Mouse (Mus musculus) stomach, embryonic 15.5 days (tissue): Measurements from ENCODE around the gene Syne2. TPM values are rescaled to one million over a fixed set of nuclear protein-coding genes. Genes with fewer than 3 reads are reported as not detected.

Experiments used
- ATAC-seq: fragments of 200-750 bp; cut with Nextera tagmentation; 2 replicates; pipeline ENCODE4 v1.8.0; 2017; ENCODE audit warnings: low read depth, moderate number of reproducible peaks, moderate TSS enrichment; ENCODE audit not compliant: insufficient read depth, low FRiP score
- H3K27ac ChIP-seq: fragments of 300-500 bp; sonication (generic); 2 replicates; pipeline ENCODE4 v1.5.1; 2015; ENCODE audit warnings: mild to moderate bottlenecking, inconsistent platforms
- H3K27me3 ChIP-seq: fragments of 300-500 bp; sonication (generic); replicated peaks from 2 replicates; pipeline ENCODE4 v1.6.1; 2015; ENCODE audit warnings: inconsistent platforms
- H3K36me3 ChIP-seq: fragments of 300-500 bp; sonication (generic); 2 replicates; pipeline ENCODE4 v1.6.1; 2015; ENCODE audit warnings: inconsistent platforms
- H3K4me1 ChIP-seq: fragments of 300-500 bp; sonication (generic); 2 replicates; pipeline ENCODE4 v1.6.1; 2015; ENCODE audit warnings: inconsistent platforms
- H3K4me2 ChIP-seq: fragments of 300-500 bp; sonication (generic); 2 replicates; pipeline ENCODE4 v1.6.1; 2015; ENCODE audit warnings: mild to moderate bottlenecking, inconsistent platforms
- H3K4me3 ChIP-seq: fragments of 300-500 bp; sonication (generic); replicated peaks from 2 replicates; pipeline ENCODE4 v1.5.1; 2015; ENCODE audit warnings: inconsistent platforms
- H3K9ac ChIP-seq: fragments of 300-500 bp; sonication (generic); 2 replicates; pipeline ENCODE4 v1.6.1; 2015; ENCODE audit warnings: inconsistent platforms
- H3K9me3 ChIP-seq: fragments of 300-500 bp; sonication (generic); 2 replicates; pipeline ENCODE4 v1.6.1; 2016; ENCODE audit warnings: inconsistent platforms
- WGBS: fragments of 180-500 bp; shearing (Covaris S2); methylation state at CpG from one replicate; pipeline ENCODE4 v1.1.7; 2015; 5-methylcytosine and 5-hydroxymethylcytosine counted together
- polyA plus RNA-seq: library from polyadenylated mRNA; unstranded; fragments of >200 nt; fragmentation: Nextera tagmentation; extraction: Ambion mirVana; gene quantifications from 2 replicates; pipeline ENCODE4 v1.2.1, GENCODE M21; 2015

Gene Syne2
- polyA plus RNA-seq, 1 experiment from 2014 or later = 49.2 TPM

- WGBS = 47% methylated on average over 12 of the region's 12 CpGs
- peaks cover 19% of the 10 kb centered on the region; the same call in 1 of the 2 replicates for H3K4me1 ChIP-seq
- H3K9me3 ChIP-seq = no peaks in the 10 kb centered on the region
- peak overlapping the region; percentile 31; the same call in 1 of the 2 replicates for H3K4me2 ChIP-seq
- no peaks in the 10 kb centered on the region for H3K36me3 ChIP-seq
- H3K27me3 ChIP-seq = no peaks in the 10 kb centered on the region
- peak overlapping the region; percentile 67 for H3K27ac ChIP-seq
- no peak overlapping the region for H3K9ac ChIP-seq
- H3K4me3 ChIP-seq = no peak overlapping the region
- peak; percentile 46; the same call in 1 of the 2 replicates for ATAC-seq
Measured at GRCm38 (mm10) chr12:75833149-75833959, 15.4 kb downstream of the Syne2 start.

- Histone ChIP-seq H3K4me2 (peak overlapping the region; percentile 31; the same call in 1 of the 2 replicates), H3K4me1 (peaks cover 19% of the 10 kb centered on the region; the same call in 1 of the 2 replicates), H3K27me3 (no peaks in the 10 kb centered on the region), H3K9ac (no peak overlapping the region), H3K9me3 (no peaks in the 10 kb centered on the region), H3K4me3 (no peak overlapping the region), H3K27ac (peak overlapping the region; percentile 59), H3K36me3 (no peaks in the 10 kb centered on the region)
- 62% methylated on average over 14 of the region's 14 CpGs for WGBS
- no peak for ATAC-seq
Measured at GRCm38 (mm10) chr12:75833960-75834729, 16.2 kb downstream of the Syne2 start.

GRCm38 (mm10) chr12:75836524-75836962 is 18.6 kb downstream of the Syne2 start:
- Histone ChIP-seq H3K9ac (no peak overlapping the region), H3K4me3 (no peak overlapping the region)
- ATAC-seq = no peak; the same call in 1 of the 2 replicates

GRCm38 (mm10) chr12:75837462-75837861 is 19.5 kb downstream of the Syne2 start:
- H3K36me3 ChIP-seq = no peaks in the 10 kb centered on the region
- H3K9ac ChIP-seq = no peak overlapping the region
- H3K9me3 ChIP-seq = no peaks in the 10 kb centered on the region
- H3K27me3 ChIP-seq = no peaks in the 10 kb centered on the region
- no peak overlapping the region for H3K4me3 ChIP-seq
- no peak overlapping the region for H3K27ac ChIP-seq
- ATAC-seq = no peak
- 82% methylated on average over 4 of the region's 4 CpGs for WGBS
- no peak overlapping the region for H3K4me2 ChIP-seq
- peaks cover 19% of the 10 kb centered on the region; the same call in 1 of the 2 replicates for H3K4me1 ChIP-seq

More at GRCm38 (mm10) chr12:75836524-75836962, 18.6 kb downstream of the Syne2 start:
- Histone ChIP-seq H3K4me2 (peak overlapping the region; percentile 35), H3K27me3 (no peaks in the 10 kb centered on the region), H3K27ac (peak overlapping the region; percentile 16; the same call in 1 of the 2 replicates), H3K36me3 (no peaks in the 10 kb centered on the region), H3K9me3 (no peaks in the 10 kb centered on the region), H3K4me1 (peaks cover 19% of the 10 kb centered on the region; the same call in 1 of the 2 replicates)
- 22% methylated on average over 11 of the region's 11 CpGs for WGBS

- WGBS = 77% methylated on average over 11 of the region's 11 CpGs
- H3K9me3 ChIP-seq = no peaks in the 10 kb centered on the region
- no peak for ATAC-seq
Measured at GRCm38 (mm10) chr12:75839083-75839736, 21.3 kb downstream of the Syne2 start.

GRCm38 (mm10) chr12:75841183-75841582 is 23.2 kb downstream of the Syne2 start:
- Histone ChIP-seq H3K4me2 (no peak overlapping the region), H3K4me3 (no peak overlapping the region), H3K4me1 (peaks cover 8% of the 10 kb centered on the region; the same call in 1 of the 2 replicates), H3K27ac (no peak overlapping the region), H3K9ac (no peak overlapping the region), H3K36me3 (no peaks in the 10 kb centered on the region), H3K27me3 (no peaks in the 10 kb centered on the region), H3K9me3 (no peaks in the 10 kb centered on the region)
- 72% methylated on average over 7 of the region's 7 CpGs for WGBS
- ATAC-seq = no peak

More at GRCm38 (mm10) chr12:75839083-75839736, 21.3 kb downstream of the Syne2 start:
- Histone ChIP-seq H3K4me3 (no peak overlapping the region), H3K27me3 (no peaks in the 10 kb centered on the region), H3K4me2 (no peak overlapping the region), H3K27ac (no peak overlapping the region), H3K4me1 (peaks cover 17% of the 10 kb centered on the region; the same call in 1 of the 2 replicates), H3K9ac (no peak overlapping the region), H3K36me3 (no peaks in the 10 kb centered on the region)

GRCm38 (mm10) chr12:75844311-75844710 is 26.4 kb downstream of the Syne2 start:
- H3K9me3 ChIP-seq = no peaks in the 10 kb centered on the region
- no peak overlapping the region for H3K4me3 ChIP-seq
- H3K27me3 ChIP-seq = no peaks in the 10 kb centered on the region
- no peaks in the 10 kb centered on the region for H3K4me1 ChIP-seq
- H3K27ac ChIP-seq = no peak overlapping the region
- WGBS = 59% methylated on average over 4 of the region's 4 CpGs
- H3K36me3 ChIP-seq = no peaks in the 10 kb centered on the region
- H3K4me2 ChIP-seq = no peak overlapping the region
- no peak for ATAC-seq
- no peak overlapping the region for H3K9ac ChIP-seq

- Histone ChIP-seq H3K9ac (no peak overlapping the region), H3K9me3 (no peaks in the 10 kb centered on the region), H3K4me3 (no peak overlapping the region), H3K27me3 (no peaks in the 10 kb centered on the region), H3K36me3 (no peaks in the 10 kb centered on the region), H3K27ac (no peak overlapping the region), H3K4me2 (no peak overlapping the region), H3K4me1 (no peaks in the 10 kb centered on the region)
- WGBS = 38% methylated on average over 9 of the region's 9 CpGs
- no peak for ATAC-seq
Measured at GRCm38 (mm10) chr12:75845070-75845469, 27.1 kb downstream of the Syne2 start.

GRCm38 (mm10) chr12:75846513-75846912 is 28.6 kb downstream of the Syne2 start:
- Histone ChIP-seq H3K27me3 (no peaks in the 10 kb centered on the region), H3K27ac (no peak overlapping the region), H3K9me3 (no peaks in the 10 kb centered on the region), H3K4me1 (no peaks in the 10 kb centered on the region), H3K4me3 (no peak overlapping the region), H3K36me3 (no peaks in the 10 kb centered on the region), H3K9ac (no peak overlapping the region), H3K4me2 (no peak overlapping the region)
- 85% methylated on average over 12 of the region's 12 CpGs for WGBS
- no peak for ATAC-seq

GRCm38 (mm10) chr12:75850205-75850604 is 32.3 kb downstream of the Syne2 start:
- Histone ChIP-seq H3K27me3 (no peaks in the 10 kb centered on the region), H3K4me1 (peaks cover 19% of the 10 kb centered on the region), H3K9me3 (no peaks in the 10 kb centered on the region), H3K4me3 (no peak overlapping the region), H3K9ac (no peak overlapping the region), H3K4me2 (no peak overlapping the region), H3K27ac (no peak overlapping the region), H3K36me3 (no peaks in the 10 kb centered on the region)
- WGBS = 57% methylated on average over 3 of the region's 3 CpGs
- no peak for ATAC-seq

GRCm38 (mm10) chr12:75851481-75851880 is 33.5 kb downstream of the Syne2 start:
- Histone ChIP-seq H3K4me2 (no peak overlapping the region), H3K36me3 (no peaks in the 10 kb centered on the region), H3K9me3 (no peaks in the 10 kb centered on the region), H3K9ac (no peak overlapping the region), H3K27me3 (no peaks in the 10 kb centered on the region), H3K4me3 (no peak overlapping the region), H3K27ac (no peak overlapping the region), H3K4me1 (peaks cover 20% of the 10 kb centered on the region)
- 77% methylated on average over 8 of the region's 8 CpGs for WGBS
- ATAC-seq = no peak
